Mouse (Mus musculus) neutrophil, adult 83 days (primary cell): ENCODE data around the gene Rgl1. TPM values are rescaled to one million over a fixed set of nuclear protein-coding genes. Genes with fewer than 3 reads are reported as not detected.

Source experiments
- total RNA-seq, 2 experiments: library from RNA; stranded (reverse); gene quantifications; one replicate each; pipeline ENCODE4 v1.2.4; 2023

The Rgl1 gene
- total RNA-seq = 1 to 10 TPM; 1.5 to 2.3 TPM

GRCm38 (mm10) chr1:152766032-152766772, at the start of gene Rgl1, which contains the start of gene Arpc5:
TSS of gene Rgl1 (minus strand) at chr1:152766351.
TSS of gene Arpc5 (plus strand) at chr1:152766542.

GRCm38 (mm10) chr1:152799897-152800296, 33.7 kb upstream of the Rgl1 start, which contains the start of gene Ncf2:
TSS of gene Ncf2 (plus strand) at chr1:152800194.

DNA sequence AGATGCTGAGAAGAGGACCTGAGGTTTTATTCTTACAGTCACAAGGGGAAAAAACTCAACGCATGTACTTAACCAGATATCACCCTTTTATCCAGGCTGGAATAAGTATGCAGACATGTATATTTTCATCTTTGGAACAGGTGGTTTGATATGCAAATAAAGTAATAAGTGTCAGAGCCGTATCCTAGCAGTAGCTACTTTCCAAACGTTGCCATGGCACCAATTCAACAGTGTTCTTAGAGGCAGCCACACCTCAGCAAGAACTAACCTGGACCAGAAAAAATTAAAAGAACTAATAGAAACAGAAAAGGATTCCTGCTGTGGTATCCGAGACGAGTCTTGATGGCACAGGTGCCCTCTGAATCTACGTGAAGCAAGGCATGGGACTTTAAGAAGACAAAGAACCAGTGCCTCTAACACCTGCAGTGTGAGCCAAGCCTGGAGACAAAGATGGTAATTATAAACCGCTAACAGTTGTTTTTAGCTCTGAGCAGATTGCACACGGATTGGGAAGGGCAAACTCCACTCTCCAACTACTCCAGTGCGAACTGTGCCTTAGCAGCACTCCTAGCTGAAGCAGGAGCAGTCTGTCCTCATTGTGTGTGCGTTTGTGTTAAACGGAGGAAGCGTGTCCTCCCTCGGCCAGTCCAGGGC, 15.7 kb downstream of the Rgl1 start, which contains the start of gene Apobec4:
Gene Apobec4, plus strand, starts transcription at position 240 of the 654 bp plus-strand sequence.

Other genes with a start within 250 kb of the Rgl1 start
- gene Apobec4, start 15.8 kb downstream of the Rgl1 start, total RNA-seq = not detected
- gene Arpc5, start 191 bp upstream of the Rgl1 start, total RNA-seq = 100 to 1,000 TPM; 449 to 481 TPM
- 1,000 to 10,000 TPM in 1 of 2 experiments, 100 to 1,000 TPM in 1; 996 to 1,022 TPM for gene Ncf2, start 33.8 kb upstream of the Rgl1 start, total RNA-seq
- gene Smg7, start 136.3 kb upstream of the Rgl1 start, total RNA-seq = 10 to 100 TPM; 54.9 to 57.9 TPM
- not detected for gene Nmnat2, start 188.6 kb upstream of the Rgl1 start, total RNA-seq